Mouse (Mus musculus) E14TG2a.4 (cell line): ENCODE data around the gene Fam189a1.

Experiments used
- CTCF ChIP-seq: conservative IDR thresholded peaks from 2 replicates; pipeline ENCODE4 v1.5.1; 2014; ENCODE audit warnings: low read length
- NANOG ChIP-seq: IDR thresholded peaks from 2 replicates; pipeline ENCODE4 v1.6.1; 2014; ENCODE audit warnings: borderline replicate concordance, low read length, mixed read lengths
- POU5F1 ChIP-seq: IDR thresholded peaks from 2 replicates; pipeline ENCODE4 v1.6.1; 2014; ENCODE audit warnings: low read length, borderline replicate concordance

GRCm38 (mm10) chr7:64874941-64875340 is 281.4 kb downstream of the Fam189a1 start:
- TF ChIP-seq CTCF (no peak), NANOG (no peak), POU5F1 (no peak)
